Mouse (Mus musculus) MEL (cell line): ENCODE measurements around the gene Fam83g. TPM values are rescaled to one million over a fixed set of nuclear protein-coding genes. Genes with fewer than 3 reads are reported as not detected.

ENCODE experiments used
- DNase-seq: peaks from one replicate; pipeline ENCODE4 v3.0.0; 2011; ENCODE audit warnings: low read depth, low spot score
- H3K27ac ChIP-seq: 2 replicates; pipeline ENCODE4 v1.5.1; 2012; ENCODE audit warnings: low read depth, mild to moderate bottlenecking, control low read depth, low read length, moderate library complexity; ENCODE audit not compliant: control insufficient read depth
- H3K27me3 ChIP-seq, 2 experiments: fragments of 150-350 bp in 1 of 2; sonication (generic) in 1 of 2; 2 replicates each; pipeline ENCODE4 v1.6.1; 2012; ENCODE audit warnings: low read length in 2 of 2, mild to moderate bottlenecking in 2 of 2, improper control_type of control experiment in 1 of 2, moderate library complexity in 1 of 2; ENCODE audit not compliant: insufficient read depth in 2 of 2, control insufficient read depth in 1 of 2
- H3K36me3 ChIP-seq, 2 experiments: 2 replicates each; pipeline ENCODE4 v1.6.1; 2012 to 2014; ENCODE audit warnings: low read length in 2 of 2, improper control_type of control experiment in 1 of 2, inconsistent platforms in 1 of 2, mild to moderate bottlenecking in 1 of 2; ENCODE audit not compliant: insufficient read depth in 2 of 2, control insufficient read depth in 1 of 2
- H3K4me1 ChIP-seq, 2 experiments: fragments of 150-350 bp in 1 of 2; sonication (generic) in 1 of 2; 2 replicates each; pipeline ENCODE4 v1.6.1; 2012; ENCODE audit warnings: low read length in 2 of 2, improper control_type of control experiment in 1 of 2, mild to moderate bottlenecking in 1 of 2; ENCODE audit not compliant: insufficient read depth in 2 of 2, control insufficient read depth in 1 of 2
- H3K4me3 ChIP-seq, 2 experiments: fragments of 150-350 bp in 1 of 2; sonication (generic) in 1 of 2; 2 replicates each; pipeline ENCODE4 v1.5.1; 2012; ENCODE audit warnings: low read depth in 2 of 2, low read length in 2 of 2, mild to moderate bottlenecking in 2 of 2, moderate library complexity in 2 of 2, control low read depth in 1 of 2, improper control_type of control experiment in 1 of 2; ENCODE audit not compliant: control insufficient read depth in 1 of 2, insufficient read depth in 1 of 2
- H3K79me2 ChIP-seq: 2 replicates; pipeline ENCODE4 v1.6.1; 2012; ENCODE audit warnings: mild to moderate bottlenecking, low read length, moderate library complexity; ENCODE audit not compliant: control insufficient read depth, poor library complexity, insufficient read depth
- H3K9ac ChIP-seq: 2 replicates; pipeline ENCODE4 v1.6.1; 2012; ENCODE audit warnings: low read depth, mild to moderate bottlenecking, control low read depth, low read length, moderate library complexity; ENCODE audit not compliant: control insufficient read depth, poor library complexity, severe bottlenecking
- H3K9me3 ChIP-seq: fragments of 150-350 bp; sonication (generic); replicated peaks from 2 replicates; pipeline ENCODE4 v1.6.1; 2012; ENCODE audit warnings: mild to moderate bottlenecking, low read length, improper control_type of control experiment, moderate library complexity; ENCODE audit not compliant: insufficient read depth
- CHD1 ChIP-seq: IDR thresholded peaks from 2 replicates; pipeline ENCODE4 v1.6.1; 2012; ENCODE audit warnings: low read depth, mild to moderate bottlenecking, inconsistent platforms, low read length, improper control_type of control experiment
- CHD2 ChIP-seq: IDR thresholded peaks from 2 replicates; pipeline ENCODE4 v1.6.1; 2011; ENCODE audit warnings: low read length, improper control_type of control experiment
- E2F4 ChIP-seq: IDR thresholded peaks from 2 replicates; pipeline ENCODE4 v1.6.1; 2011; ENCODE audit warnings: low read depth, low read length, improper control_type of control experiment, borderline replicate concordance
- ELF1 ChIP-seq: IDR thresholded peaks from 2 replicates; pipeline ENCODE4 v1.6.1; 2014; ENCODE audit warnings: low read depth, mild to moderate bottlenecking, inconsistent platforms, low read length, improper control_type of control experiment, moderate library complexity
- EP300 ChIP-seq, 2 experiments: IDR thresholded peaks; 2 replicates each; pipeline ENCODE4 v1.6.1; 2011; ENCODE audit warnings: improper control_type of control experiment in 2 of 2, low read length in 2 of 2, low read depth in 1 of 2, mild to moderate bottlenecking in 1 of 2
- ETS1 ChIP-seq: IDR thresholded peaks from 2 replicates; pipeline ENCODE4 v1.6.1; 2012; ENCODE audit warnings: low read depth, mild to moderate bottlenecking, inconsistent platforms, low read length, improper control_type of control experiment, moderate library complexity
- GATA1 ChIP-seq: IDR thresholded peaks from 2 replicates; pipeline ENCODE4 v1.6.1; 2011; ENCODE audit warnings: low read depth, low read length, improper control_type of control experiment
- JUND ChIP-seq: IDR thresholded peaks from 2 replicates; pipeline ENCODE4 v1.6.1; 2011; ENCODE audit warnings: low read depth, mild to moderate bottlenecking, improper control_type of control experiment, low read length
- KAT2A ChIP-seq: conservative IDR thresholded peaks from 2 replicates; pipeline ENCODE4 v1.6.1; 2012; ENCODE audit warnings: low read depth, low read length, improper control_type of control experiment, inconsistent platforms
- MAFK ChIP-seq: IDR thresholded peaks from 2 replicates; pipeline ENCODE4 v1.6.1; 2011; ENCODE audit warnings: low read depth, mild to moderate bottlenecking, low read length, improper control_type of control experiment, borderline replicate concordance
- MAX ChIP-seq: IDR thresholded peaks from 2 replicates; pipeline ENCODE4 v1.6.1; 2011; ENCODE audit warnings: low read length, improper control_type of control experiment
- MAZ ChIP-seq: IDR thresholded peaks from 2 replicates; pipeline ENCODE4 v1.6.1; 2012; ENCODE audit warnings: low read depth, mild to moderate bottlenecking, inconsistent platforms, low read length, improper control_type of control experiment
- MEF2A ChIP-seq: IDR thresholded peaks from 2 replicates; pipeline ENCODE4 v1.6.1; 2014; ENCODE audit warnings: low read depth, mild to moderate bottlenecking, inconsistent platforms, low read length, improper control_type of control experiment; ENCODE audit not compliant: poor library complexity, insufficient replicate concordance, severe bottlenecking; ENCODE audit errors: extremely low read depth
- MXI1 ChIP-seq: IDR thresholded peaks from 2 replicates; pipeline ENCODE4 v1.6.1; 2011; ENCODE audit warnings: mild to moderate bottlenecking, low read depth, low read length, improper control_type of control experiment
- MYB ChIP-seq: IDR thresholded peaks from 2 replicates; pipeline ENCODE4 v1.6.1; 2011; ENCODE audit warnings: mild to moderate bottlenecking, low read depth, low read length, improper control_type of control experiment
- MYC ChIP-seq: IDR thresholded peaks from 2 replicates; pipeline ENCODE4 v1.6.1; 2011; ENCODE audit warnings: low read depth, mild to moderate bottlenecking, low read length, improper control_type of control experiment, moderate library complexity
- NELFE ChIP-seq: IDR thresholded peaks from 2 replicates; pipeline ENCODE4 v1.6.1; 2011; ENCODE audit warnings: low read depth, low read length, improper control_type of control experiment
- NRF1 ChIP-seq: IDR thresholded peaks from 2 replicates; pipeline ENCODE4 v1.6.1; 2014; ENCODE audit warnings: low read depth, mild to moderate bottlenecking, inconsistent platforms, low read length, improper control_type of control experiment, moderate library complexity; ENCODE audit not compliant: poor library complexity, insufficient read depth, severe bottlenecking
- POLR2A ChIP-seq, 2 experiments: IDR thresholded peaks; 2 replicates each; pipeline ENCODE4 v1.6.1; 2011 to 2012; ENCODE audit warnings: low read length in 2 of 2, mild to moderate bottlenecking in 2 of 2, control low read depth in 1 of 2, improper control_type of control experiment in 1 of 2, low read depth in 1 of 2, moderate library complexity in 1 of 2; ENCODE audit not compliant: control insufficient read depth in 1 of 2, insufficient read depth in 1 of 2, poor library complexity in 1 of 2
- POLR2AphosphoS2 ChIP-seq: IDR thresholded peaks from 2 replicates; pipeline ENCODE4 v1.6.1; 2011; ENCODE audit warnings: low read length, improper control_type of control experiment
- POLR2AphosphoS5 ChIP-seq: IDR thresholded peaks from 2 replicates; pipeline ENCODE4 v1.6.1; 2012; ENCODE audit warnings: low read depth, borderline replicate concordance, mild to moderate bottlenecking, inconsistent platforms, low read length, moderate library complexity, mixed read lengths
- SIN3A ChIP-seq: IDR thresholded peaks from 2 replicates; pipeline ENCODE4 v1.6.1; 2012; ENCODE audit warnings: low read length, improper control_type of control experiment, inconsistent platforms
- SMC3 ChIP-seq: IDR thresholded peaks from 2 replicates; pipeline ENCODE4 v1.6.1; 2011; ENCODE audit warnings: low read depth, low read length, improper control_type of control experiment
- TBP ChIP-seq: IDR thresholded peaks from 2 replicates; pipeline ENCODE4 v1.8.0; 2011; ENCODE audit warnings: low read depth, low read length, improper control_type of control experiment
- UBTF ChIP-seq: IDR thresholded peaks from 2 replicates; pipeline ENCODE4 v1.6.1; 2012; ENCODE audit warnings: low read depth, mild to moderate bottlenecking, inconsistent platforms, low read length, improper control_type of control experiment, moderate library complexity, borderline replicate concordance; ENCODE audit not compliant: insufficient read depth
- USF1 ChIP-seq: IDR thresholded peaks from 2 replicates; pipeline ENCODE4 v1.6.1; 2014; ENCODE audit warnings: low read depth, mild to moderate bottlenecking, inconsistent platforms, low read length, improper control_type of control experiment, moderate library complexity
- ZKSCAN1 ChIP-seq: IDR thresholded peaks from 2 replicates; pipeline ENCODE4 v1.6.1; 2012; ENCODE audit warnings: low read depth, mild to moderate bottlenecking, inconsistent platforms, low read length, improper control_type of control experiment, moderate library complexity
- ZNF384 ChIP-seq: IDR thresholded peaks from 2 replicates; pipeline ENCODE4 v1.6.1; 2012; ENCODE audit warnings: low read depth, mild to moderate bottlenecking, inconsistent platforms, low read length, improper control_type of control experiment
- polyA plus RNA-seq, 2 experiments: library from polyadenylated mRNA; stranded (reverse) in 1 of 2; unstranded in 1 of 2; fragments of >175 nt in 1 of 2; fragments of >200 nt in 1 of 2; gene quantifications; 2 replicates each; pipeline versions ENCODE4 v1.2.1 to v1.2.4; 2012; ENCODE audit warnings: low replicate concordance in 2 of 2, low read depth in 1 of 2; ENCODE audit not compliant: insufficient read length in 2 of 2, insufficient read depth in 1 of 2, missing spikeins in 1 of 2
- total RNA-seq: library from RNA; depleted of rRNA; stranded (reverse); fragments of 300-350 nt; gene quantifications from 2 replicates; pipeline ENCODE4 v1.2.3, GENCODE M21; 2012

The Fam83g gene
- total and polyA plus RNA-seq, 3 experiments = 5.4 to 9.7 TPM; not detected in 1

DNA sequence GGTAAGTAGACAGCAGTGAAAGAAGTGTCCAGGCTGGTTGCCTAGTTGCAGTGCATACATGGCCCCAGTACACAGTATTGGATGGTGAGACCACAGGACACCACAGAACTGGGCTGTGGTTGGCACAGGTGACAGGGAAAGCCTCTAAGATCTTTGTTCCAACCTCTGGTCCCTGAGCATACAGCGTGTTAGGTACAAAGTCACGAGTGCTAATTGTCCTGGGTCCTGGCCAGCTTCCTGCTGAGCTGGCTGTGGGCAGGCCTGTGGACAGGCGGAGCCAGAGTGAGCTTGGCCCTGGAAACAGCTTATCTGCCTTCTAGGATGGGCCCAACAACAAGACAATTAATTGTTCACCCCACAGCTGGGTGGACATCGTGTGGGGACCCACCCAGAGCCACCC is 16.0 kb downstream of the Fam83g start:
- no peaks in the 10 kb centered on the region; a peak in 1 of 4 replicates for H3K36me3 ChIP-seq
- H3K27me3 ChIP-seq = no peaks in the 10 kb centered on the region
- no peak overlapping the region for H3K9ac ChIP-seq
- H3K9me3 ChIP-seq = no peaks in the 10 kb centered on the region
- TF ChIP-seq ZKSCAN1 (no peak), JUND (no peak), ZNF384 (no peak), KAT2A (no peak), MEF2A (no peak), ELF1 (no peak), POLR2A (IDR thresholded peaks at IDR 0.05; ENCODE audit: control insufficient read depth in 1 of 2, insufficient read depth in 1 of 2, low read depth in 1 of 2, low read length in 2 of 2, poor library complexity in 1 of 2) (no peak), NRF1 (no peak), NELFE (no peak), CHD2 (no peak), UBTF (no peak), GATA1 (no peak), MYB (no peak), CHD1 (no peak), SMC3 (no peak), TBP (no peak), USF1 (no peak), POLR2AphosphoS5 (no peak), POLR2AphosphoS2 (no peak)
- TF ChIP-seq, all 39 proteins: peak for 0
- no peaks in the 10 kb centered on the region for H3K4me1 ChIP-seq
- no peak overlapping the region for H3K27ac ChIP-seq
- no peak for DNase-seq
- no peak overlapping the region for H3K4me3 ChIP-seq
- no peaks in the 10 kb centered on the region for H3K79me2 ChIP-seq

DNA sequence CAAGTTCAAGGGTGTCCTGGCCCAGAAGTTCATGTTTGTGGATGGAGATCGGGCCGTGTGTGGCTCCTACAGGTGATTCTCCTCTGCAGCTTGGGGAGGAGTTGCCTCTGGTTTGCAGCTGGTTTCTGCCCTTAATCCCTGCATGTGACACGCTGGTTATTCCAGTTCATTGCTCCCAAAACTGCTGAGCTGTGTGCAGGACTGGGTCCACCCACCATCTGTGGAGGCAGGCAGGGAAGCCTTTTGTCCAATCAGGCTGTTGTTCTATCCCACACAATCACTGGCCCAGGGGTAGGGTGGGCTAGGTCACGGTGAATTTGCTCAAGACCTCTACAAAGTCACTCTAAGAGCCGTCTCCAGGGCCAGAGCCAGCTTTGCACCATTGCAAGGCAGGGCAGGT is 17.8 kb downstream of the Fam83g start:
- H3K27me3 ChIP-seq = no peaks in the 10 kb centered on the region
- no peaks in the 10 kb centered on the region for H3K9me3 ChIP-seq
- H3K79me2 ChIP-seq = no peaks in the 10 kb centered on the region
- no peaks in the 10 kb centered on the region; a peak in 1 of 4 replicates for H3K36me3 ChIP-seq
- no peak overlapping the region for H3K27ac ChIP-seq
- no peak overlapping the region for H3K9ac ChIP-seq
- DNase-seq = no peak
- TF ChIP-seq MAX (no peak), MAZ (no peak), E2F4 (no peak), MXI1 (no peak), ETS1 (no peak), USF1 (no peak), JUND (no peak), TBP (no peak), ELF1 (no peak), NRF1 (no peak), SIN3A (no peak), MAFK (no peak), ZKSCAN1 (no peak), EP300 (IDR thresholded peaks at IDR 0.05; ENCODE audit: low read depth in 1 of 2, low read length in 2 of 2) (no peak), MEF2A (no peak), MYC (no peak), CHD2 (no peak), SMC3 (no peak)
- no peak overlapping the region for H3K4me3 ChIP-seq
- no peaks in the 10 kb centered on the region for H3K4me1 ChIP-seq
